Mouse (Mus musculus): ENCODE results near the gene Chst8. TPM values are rescaled to one million over a fixed set of nuclear protein-coding genes. Genes with fewer than 3 reads are reported as not detected.
A peak's percentile ranks its signal among the peaks of the same experiment; 100 is the strongest.

The Chst8 gene
- polyA plus RNA-seq, 1 experiment from 2014 or later = 3.9 TPM

- WGBS = 76% methylated on average over 13 of the region's 13 CpGs
- Histone ChIP-seq H3K4me3 (ENCODE audit: low read length) (no peak overlapping the region), H3K4me2 (ENCODE audit: low read depth, low read length) (no peak overlapping the region), H3K27me3 (replicated peaks; ENCODE audit: control insufficient read depth, insufficient read depth, low read length) (no peaks in the 10 kb centered on the region), H3K27ac (ENCODE audit: low read length) (no peak overlapping the region), H3K36me3 (ENCODE audit: control insufficient read depth, insufficient read depth, low read length) (peaks cover 3% of the 10 kb centered on the region; the same call in 1 of the 2 replicates), H3K9ac (ENCODE audit: low read depth, low read length) (no peak overlapping the region), H3K4me1 (ENCODE audit: control insufficient read depth, insufficient read depth, low read length) (no peaks in the 10 kb centered on the region), H3K9me3 (ENCODE audit: control insufficient read depth, low read length) (no peaks in the 10 kb centered on the region)
- ATAC-seq = peak; percentile 56; the same call in 1 of the 2 replicates
Observed at GRCm38 (mm10) chr7:34641968-34642367, 170.5 kb downstream of the Chst8 start.

GRCm38 (mm10) chr7:34639798-34640197 lies 172.7 kb downstream of the Chst8 start:
- Histone ChIP-seq H3K4me2 (ENCODE audit: low read depth, low read length) (no peak overlapping the region), H3K4me3 (ENCODE audit: low read length) (no peak overlapping the region), H3K27ac (ENCODE audit: low read length) (no peak overlapping the region), H3K27me3 (replicated peaks; ENCODE audit: control insufficient read depth, insufficient read depth, low read length) (no peaks in the 10 kb centered on the region), H3K9me3 (ENCODE audit: control insufficient read depth, low read length) (no peaks in the 10 kb centered on the region), H3K36me3 (ENCODE audit: control insufficient read depth, insufficient read depth, low read length) (no peaks in the 10 kb centered on the region), H3K9ac (ENCODE audit: low read depth, low read length) (no peak overlapping the region), H3K4me1 (ENCODE audit: control insufficient read depth, insufficient read depth, low read length) (no peaks in the 10 kb centered on the region)
- no peak for ATAC-seq
- WGBS = 84% methylated on average over 11 of the region's 11 CpGs

- H3K36me3 ChIP-seq (ENCODE audit: control insufficient read depth, insufficient read depth, low read length) = no peaks in the 10 kb centered on the region
- H3K4me2 ChIP-seq (ENCODE audit: low read depth, low read length) = no peak overlapping the region
- H3K27ac ChIP-seq (ENCODE audit: low read length) = no peak overlapping the region
- no peaks in the 10 kb centered on the region for H3K4me1 ChIP-seq (ENCODE audit: control insufficient read depth, insufficient read depth, low read length)
- no peak for ATAC-seq
- H3K4me3 ChIP-seq (ENCODE audit: low read length) = no peak overlapping the region
- WGBS = 76% methylated on average over 4 of the region's 4 CpGs
- H3K27me3 ChIP-seq (replicated peaks; ENCODE audit: control insufficient read depth, insufficient read depth, low read length) = no peaks in the 10 kb centered on the region
- H3K9me3 ChIP-seq (ENCODE audit: control insufficient read depth, low read length) = no peaks in the 10 kb centered on the region
- no peak overlapping the region for H3K9ac ChIP-seq (ENCODE audit: low read depth, low read length)
Observed at GRCm38 (mm10) chr7:34636661-34637060, 175.8 kb downstream of the Chst8 start.

GRCm38 (mm10) chr7:34632966-34633742 lies 179.4 kb downstream of the Chst8 start:
- no peak for ATAC-seq
- H3K27ac ChIP-seq (ENCODE audit: low read length) = no peak overlapping the region
- H3K36me3 ChIP-seq (ENCODE audit: control insufficient read depth, insufficient read depth, low read length) = no peaks in the 10 kb centered on the region
- no peak overlapping the region for H3K9ac ChIP-seq (ENCODE audit: low read depth, low read length)
- H3K4me2 ChIP-seq (ENCODE audit: low read depth, low read length) = no peak overlapping the region
- H3K4me3 ChIP-seq (ENCODE audit: low read length) = no peak overlapping the region
- H3K27me3 ChIP-seq (replicated peaks; ENCODE audit: control insufficient read depth, insufficient read depth, low read length) = no peaks in the 10 kb centered on the region
- H3K4me1 ChIP-seq (ENCODE audit: control insufficient read depth, insufficient read depth, low read length) = peaks cover 7% of the 10 kb centered on the region; the same call in 1 of the 2 replicates
- 81% methylated on average over 10 of the region's 10 CpGs for WGBS
- H3K9me3 ChIP-seq (ENCODE audit: control insufficient read depth, low read length) = no peaks in the 10 kb centered on the region

- Histone ChIP-seq H3K27ac (ENCODE audit: low read length) (peak overlapping the region; percentile 3), H3K4me1 (ENCODE audit: control insufficient read depth, insufficient read depth, low read length) (peaks cover 7% of the 10 kb centered on the region; the same call in 1 of the 2 replicates), H3K27me3 (replicated peaks; ENCODE audit: control insufficient read depth, insufficient read depth, low read length) (no peaks in the 10 kb centered on the region), H3K36me3 (ENCODE audit: control insufficient read depth, insufficient read depth, low read length) (no peaks in the 10 kb centered on the region), H3K4me3 (ENCODE audit: low read length) (peak overlapping the region; percentile 51), H3K9ac (ENCODE audit: low read depth, low read length) (peak overlapping the region; percentile 66), H3K9me3 (ENCODE audit: control insufficient read depth, low read length) (no peaks in the 10 kb centered on the region), H3K4me2 (ENCODE audit: low read depth, low read length) (peak overlapping the region; percentile 73)
- under 1% methylated on average over 34 of the region's 34 CpGs for WGBS
- peak; percentile 90 for ATAC-seq
Observed at GRCm38 (mm10) chr7:34630211-34631085, 182.1 kb downstream of the Chst8 start.

GRCm38 (mm10) chr7:34629702-34630210 lies 182.8 kb downstream of the Chst8 start:
- Histone ChIP-seq H3K36me3 (ENCODE audit: control insufficient read depth, insufficient read depth, low read length) (no peaks in the 10 kb centered on the region), H3K27ac (ENCODE audit: low read length) (peak overlapping the region; percentile 3; the same call in 1 of the 2 replicates), H3K27me3 (replicated peaks; ENCODE audit: control insufficient read depth, insufficient read depth, low read length) (no peaks in the 10 kb centered on the region), H3K4me2 (ENCODE audit: low read depth, low read length) (peak overlapping the region; percentile 73), H3K9ac (ENCODE audit: low read depth, low read length) (peak overlapping the region; percentile 66), H3K4me3 (ENCODE audit: low read length) (peak overlapping the region; percentile 51), H3K9me3 (ENCODE audit: control insufficient read depth, low read length) (no peaks in the 10 kb centered on the region), H3K4me1 (ENCODE audit: control insufficient read depth, insufficient read depth, low read length) (peaks cover 7% of the 10 kb centered on the region; the same call in 1 of the 2 replicates)
- ATAC-seq = no peak
- 52% methylated on average over 8 of the region's 8 CpGs for WGBS

Other genes starting within 250 kb of the Chst8 start
- 13.7 and 14.0 TPM in 2 replicates for gene Kctd15, start 156.0 kb downstream of the Chst8 start, polyA plus RNA-seq (2015; fragmentation: Nextera tagmentation; extraction: Ambion mirVana)
- gene Pepd, start 99.7 kb upstream of the Chst8 start, polyA plus RNA-seq (2015; fragmentation: Nextera tagmentation; extraction: Ambion mirVana) = 125 and 135 TPM in 2 replicates
- 43.4 and 46.4 TPM in 2 replicates for gene Cebpg, start 243.9 kb upstream of the Chst8 start, polyA plus RNA-seq (2015; fragmentation: Nextera tagmentation; extraction: Ambion mirVana)